Mouse (Mus musculus) kidney, embryonic 16.5 days (tissue): ENCODE results near the gene A930009A15Rik. TPM values are rescaled to one million over a fixed set of nuclear protein-coding genes. Genes with fewer than 3 reads are reported as not detected.

Source experiments
- ATAC-seq: fragments of 200-750 bp; cut with Nextera tagmentation; 2 replicates; pipeline ENCODE4 v1.8.0; 2017; ENCODE audit warnings: moderate TSS enrichment; ENCODE audit not compliant: low FRiP score, low TSS enrichment
- H3K27ac ChIP-seq: fragments of 300-500 bp; sonication (generic); 2 replicates; pipeline ENCODE4 v1.5.1; 2014; ENCODE audit warnings: low read length
- H3K27me3 ChIP-seq: fragments of 300-500 bp; sonication (generic); 2 replicates; pipeline ENCODE4 v1.6.1; 2014; ENCODE audit warnings: low read length, control low read depth, mixed read lengths; ENCODE audit not compliant: insufficient read depth
- H3K36me3 ChIP-seq: fragments of 300-500 bp; sonication (generic); 2 replicates; pipeline ENCODE4 v1.6.1; 2014; ENCODE audit warnings: low read length, control low read depth, mixed read lengths; ENCODE audit not compliant: insufficient read depth
- H3K4me1 ChIP-seq: fragments of 300-500 bp; sonication (generic); 2 replicates; pipeline ENCODE4 v1.6.1; 2014; ENCODE audit warnings: low read length, control low read depth, mixed read lengths; ENCODE audit not compliant: insufficient read depth
- H3K4me2 ChIP-seq: fragments of 300-500 bp; sonication (generic); replicated peaks from 2 replicates; pipeline ENCODE4 v1.6.1; 2014; ENCODE audit warnings: low read depth, low read length
- H3K4me3 ChIP-seq: fragments of 300-500 bp; sonication (generic); 2 replicates; pipeline ENCODE4 v1.5.1; 2014; ENCODE audit warnings: mild to moderate bottlenecking, low read length
- H3K9ac ChIP-seq: fragments of 300-500 bp; sonication (generic); replicated peaks from 2 replicates; pipeline ENCODE4 v1.6.1; 2014; ENCODE audit warnings: low read length
- H3K9me3 ChIP-seq: fragments of 300-500 bp; sonication (generic); 2 replicates; pipeline ENCODE4 v1.6.1; 2016; ENCODE audit warnings: low read length, control low read depth
- WGBS: fragments of 180-500 bp; shearing (Covaris S2); extraction: QIAGEN DNeasy Blood & Tissue Kit; methylation state at CpG from one replicate; pipeline ENCODE4 v1.1.7; 2014; 5-methylcytosine and 5-hydroxymethylcytosine counted together
- polyA plus RNA-seq: library from polyadenylated mRNA; unstranded; fragments of >200 nt; fragmentation: Nextera tagmentation; extraction: Ambion mirVana; gene quantifications from 2 replicates; pipeline ENCODE4 v1.2.1, GENCODE M21; 2015

The A930009A15Rik gene
- polyA plus RNA-seq, 1 experiment from 2014 or later: not detected

- no peaks in the 10 kb centered on the region for H3K9me3 ChIP-seq
- H3K36me3 ChIP-seq: no peaks in the 10 kb centered on the region
- no peak overlapping the region for H3K4me3 ChIP-seq
- H3K27me3 ChIP-seq: no peaks in the 10 kb centered on the region
- H3K9ac ChIP-seq: no peak overlapping the region
- 76% methylated on average over 11 of the region's 11 CpGs for WGBS
- H3K4me1 ChIP-seq: peaks cover 7% of the 10 kb centered on the region; the same call in 1 of the 2 replicates
- no peak overlapping the region for H3K27ac ChIP-seq
- no peak overlapping the region for H3K4me2 ChIP-seq
- ATAC-seq: no peak
These were observed 16.3 kb upstream of the A930009A15Rik start for GRCm38 (mm10) chr10:115553352-115554113.

- Histone ChIP-seq H3K9me3 (no peaks in the 10 kb centered on the region), H3K9ac (no peak overlapping the region), H3K4me2 (no peak overlapping the region), H3K4me3 (no peak overlapping the region), H3K27ac (no peak overlapping the region), H3K36me3 (no peaks in the 10 kb centered on the region), H3K27me3 (no peaks in the 10 kb centered on the region), H3K4me1 (peaks cover 7% of the 10 kb centered on the region; the same call in 1 of the 2 replicates)
- no peak for ATAC-seq
- 44% methylated on average over 2 of the region's 2 CpGs for WGBS
These were observed 14.5 kb upstream of the A930009A15Rik start for GRCm38 (mm10) chr10:115555191-115555765.

DNA sequence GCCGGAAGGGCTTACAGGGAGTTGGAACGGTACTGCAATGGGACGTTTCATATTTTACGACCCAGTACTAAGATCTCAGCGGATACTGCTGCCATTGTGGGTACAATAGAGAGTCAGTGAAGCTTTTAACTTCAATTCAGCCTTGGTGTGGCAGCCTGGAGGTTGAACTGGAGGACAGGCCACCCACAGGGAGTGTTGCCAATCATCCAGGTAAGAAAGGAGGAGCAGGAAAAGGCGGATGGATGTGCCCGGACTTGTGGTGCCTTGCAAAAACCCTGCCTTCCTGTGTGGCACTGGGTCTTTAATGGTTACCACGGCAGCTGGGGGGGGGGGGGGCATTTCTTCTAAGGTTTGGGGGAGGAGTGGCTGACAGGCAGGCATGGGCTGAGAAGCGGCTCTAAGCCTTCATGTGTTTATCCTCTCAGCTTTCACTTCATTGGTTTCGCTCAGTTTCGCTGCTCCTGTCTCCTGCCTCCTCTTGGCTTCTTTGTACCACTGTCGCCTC is 13.0 kb upstream of the A930009A15Rik start:
- Histone ChIP-seq H3K9ac (no peak overlapping the region), H3K4me3 (no peak overlapping the region), H3K4me1 (peaks cover 7% of the 10 kb centered on the region; the same call in 1 of the 2 replicates), H3K4me2 (peak overlapping the region; percentile 39; the same call in 1 of the 2 replicates), H3K9me3 (no peaks in the 10 kb centered on the region), H3K27ac (no peak overlapping the region), H3K36me3 (no peaks in the 10 kb centered on the region), H3K27me3 (no peaks in the 10 kb centered on the region)
- peak; percentile 78; the same call in 1 of the 2 replicates for ATAC-seq
- WGBS: 22% methylated on average over 12 of the region's 12 CpGs

DNA sequence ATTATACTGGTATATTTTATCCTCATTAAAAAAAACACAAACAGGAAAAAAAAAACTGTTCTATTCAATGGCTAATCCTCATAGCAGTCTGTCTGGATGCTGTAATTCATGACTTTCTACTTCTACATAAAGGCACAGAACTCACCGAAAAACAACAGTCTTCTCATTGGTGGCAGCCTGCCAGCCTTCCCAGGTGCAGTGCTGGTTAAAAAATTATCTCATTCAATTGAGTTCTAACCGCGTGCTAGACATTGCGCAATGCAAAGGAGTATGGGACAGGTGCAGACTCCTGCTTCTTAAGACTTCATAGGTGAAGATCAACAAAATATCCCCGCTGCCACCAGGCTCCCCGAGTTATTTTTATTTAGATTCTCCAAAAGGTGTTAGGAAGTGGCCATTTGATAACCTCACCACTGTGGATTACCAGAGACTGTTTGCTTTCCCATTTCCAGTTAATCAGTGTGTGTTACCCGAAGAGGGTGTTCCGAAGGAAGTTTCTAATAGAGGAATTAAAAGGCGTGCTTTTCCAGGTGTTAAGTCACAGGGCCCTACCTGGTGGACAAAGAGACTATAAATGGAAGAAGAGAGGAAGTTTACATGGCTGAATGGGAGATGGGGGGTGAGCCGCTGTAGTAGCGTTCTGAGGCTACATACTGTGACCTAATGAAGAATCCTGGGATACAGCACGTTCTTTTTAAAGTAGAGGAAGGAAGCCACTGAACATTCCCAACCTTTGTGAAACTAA is 8.5 kb upstream of the A930009A15Rik start:
- H3K27me3 ChIP-seq: no peaks in the 10 kb centered on the region
- no peak overlapping the region for H3K9ac ChIP-seq
- no peak overlapping the region for H3K27ac ChIP-seq
- peaks cover 7% of the 10 kb centered on the region; the same call in 1 of the 2 replicates for H3K4me1 ChIP-seq
- no peaks in the 10 kb centered on the region for H3K36me3 ChIP-seq
- WGBS: 70% methylated on average over 12 of the region's 12 CpGs
- ATAC-seq: no peak
- no peak overlapping the region for H3K4me3 ChIP-seq
- H3K9me3 ChIP-seq: no peaks in the 10 kb centered on the region
- H3K4me2 ChIP-seq: no peak overlapping the region

- no peak for ATAC-seq
- no peak overlapping the region for H3K27ac ChIP-seq
- no peak overlapping the region for H3K9ac ChIP-seq
- no peaks in the 10 kb centered on the region for H3K27me3 ChIP-seq
- H3K4me3 ChIP-seq: no peak overlapping the region
- no peaks in the 10 kb centered on the region for H3K36me3 ChIP-seq
- no peak overlapping the region for H3K4me2 ChIP-seq
- no peaks in the 10 kb centered on the region for H3K4me1 ChIP-seq
- 84% methylated on average over 4 of the region's 4 CpGs for WGBS
- H3K9me3 ChIP-seq: 0 out of 2 replicates have a peak, but pooled peaks cover 3% of the 10 kb centered on the region
These were observed 6.7 kb upstream of the A930009A15Rik start for GRCm38 (mm10) chr10:115562911-115563686.

DNA sequence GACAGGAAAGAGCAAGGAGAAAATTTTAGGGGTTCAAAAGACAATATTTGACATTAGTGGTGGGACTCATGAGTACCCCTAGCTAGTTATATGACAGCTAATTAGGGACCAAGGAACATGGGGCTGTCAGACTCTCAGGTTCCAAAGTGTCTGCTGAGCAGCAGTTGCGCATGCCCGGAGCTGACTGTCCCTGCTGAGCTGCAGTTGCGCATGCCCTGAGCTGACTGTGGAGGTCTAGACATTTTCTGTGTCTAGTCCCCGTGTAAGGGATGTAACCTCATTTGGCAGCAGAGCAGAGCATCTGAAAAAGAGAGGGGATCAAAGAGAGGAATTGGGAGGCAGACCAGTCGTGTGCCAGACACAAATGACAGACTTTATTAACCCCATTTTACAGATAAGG is 5.8 kb upstream of the A930009A15Rik start:
- WGBS: 84% methylated on average over 5 of the region's 5 CpGs
- Histone ChIP-seq H3K9ac (no peak overlapping the region), H3K27me3 (no peaks in the 10 kb centered on the region), H3K4me2 (no peak overlapping the region), H3K27ac (no peak overlapping the region), H3K4me1 (no peaks in the 10 kb centered on the region), H3K9me3 (0 out of 2 replicates have a peak, but pooled peaks cover 3% of the 10 kb centered on the region), H3K36me3 (no peaks in the 10 kb centered on the region), H3K4me3 (no peak overlapping the region)
- ATAC-seq: no peak

DNA sequence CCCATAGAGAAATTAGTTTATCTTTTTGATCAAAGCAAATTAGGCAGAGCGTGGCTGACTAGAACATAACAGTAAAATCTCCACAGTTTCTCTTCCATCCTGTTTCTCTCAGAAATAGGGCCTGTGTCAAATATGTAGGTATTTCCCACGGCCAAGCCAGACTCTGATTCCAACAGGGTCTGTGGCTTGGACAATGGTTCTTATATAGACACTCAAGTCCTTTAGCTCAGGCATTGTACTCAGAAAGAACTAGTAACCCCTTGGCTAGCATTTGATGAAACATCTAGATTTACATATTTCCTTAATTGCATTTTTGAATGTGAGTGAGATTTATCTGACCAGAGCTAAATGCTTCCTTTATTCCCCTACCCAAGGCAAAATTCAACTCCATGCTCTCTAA is 791 bp downstream of the A930009A15Rik start:
- 64% methylated on average over 2 of the region's 2 CpGs for WGBS
- Histone ChIP-seq H3K4me3 (no peak overlapping the region), H3K9me3 (0 out of 2 replicates have a peak, but pooled peaks cover 3% of the 10 kb centered on the region), H3K4me2 (no peak overlapping the region), H3K27me3 (no peaks in the 10 kb centered on the region), H3K27ac (no peak overlapping the region), H3K36me3 (no peaks in the 10 kb centered on the region), H3K4me1 (peaks cover 17% of the 10 kb centered on the region), H3K9ac (no peak overlapping the region)
- no peak for ATAC-seq

DNA sequence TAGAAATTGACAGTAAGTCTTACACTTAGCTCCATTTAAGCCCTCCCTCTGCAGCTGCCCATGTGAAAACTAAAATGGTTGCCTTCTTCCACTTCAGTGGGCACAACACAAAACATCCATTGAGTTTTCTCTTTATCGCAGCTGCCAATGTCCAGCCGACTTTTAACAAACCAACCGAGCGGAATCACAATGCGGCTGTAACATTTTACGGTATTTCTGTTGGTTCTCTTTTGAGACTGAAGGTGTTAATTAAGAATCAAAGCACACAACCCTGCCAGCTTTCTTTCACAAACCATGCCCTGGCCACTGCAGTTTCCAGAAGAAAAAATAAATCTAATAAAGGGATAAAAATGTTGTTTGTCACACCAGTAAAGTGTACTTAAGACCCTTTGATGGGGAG is 1.5 kb downstream of the A930009A15Rik start:
- Histone ChIP-seq H3K27ac (no peak overlapping the region), H3K4me2 (no peak overlapping the region), H3K9ac (no peak overlapping the region), H3K27me3 (no peaks in the 10 kb centered on the region), H3K4me1 (peaks cover 17% of the 10 kb centered on the region), H3K9me3 (0 out of 2 replicates have a peak, but pooled peaks cover 3% of the 10 kb centered on the region), H3K36me3 (no peaks in the 10 kb centered on the region), H3K4me3 (no peak overlapping the region)
- 33% methylated on average over 6 of the region's 6 CpGs for WGBS
- no peak for ATAC-seq
